Mouse (Mus musculus): ENCODE data around the gene Wbp2. TPM values are rescaled to one million over a fixed set of nuclear protein-coding genes. Genes with fewer than 3 reads are reported as not detected.

Wbp2 gene
- polyA plus RNA-seq, 1 experiment from 2014 or later: 121 TPM

- ATAC-seq (replicated peaks; ENCODE audit: insufficient number of reproducible peaks, insufficient read depth, low FRiP score, low read depth): no peak
- H3K9ac ChIP-seq: peak overlapping the region; percentile 83
- H3K4me2 ChIP-seq: peak overlapping the region; percentile 81
- H3K27me3 ChIP-seq: no peaks in the 10 kb centered on the region
- 41% methylated on average over 19 of the region's 19 CpGs for WGBS
- peaks cover 70% of the 10 kb centered on the region for H3K4me1 ChIP-seq (replicated peaks)
- peaks cover 10% of the 10 kb centered on the region for H3K36me3 ChIP-seq
- peak overlapping the region; percentile 85 for H3K4me3 ChIP-seq
- peak overlapping the region; percentile 96 for H3K27ac ChIP-seq
- no peaks in the 10 kb centered on the region for H3K9me3 ChIP-seq (replicated peaks)
Observed at GRCm38 (mm10) chr11:116107777-116108285, 21.0 kb upstream of the Wbp2 start.

DNA sequence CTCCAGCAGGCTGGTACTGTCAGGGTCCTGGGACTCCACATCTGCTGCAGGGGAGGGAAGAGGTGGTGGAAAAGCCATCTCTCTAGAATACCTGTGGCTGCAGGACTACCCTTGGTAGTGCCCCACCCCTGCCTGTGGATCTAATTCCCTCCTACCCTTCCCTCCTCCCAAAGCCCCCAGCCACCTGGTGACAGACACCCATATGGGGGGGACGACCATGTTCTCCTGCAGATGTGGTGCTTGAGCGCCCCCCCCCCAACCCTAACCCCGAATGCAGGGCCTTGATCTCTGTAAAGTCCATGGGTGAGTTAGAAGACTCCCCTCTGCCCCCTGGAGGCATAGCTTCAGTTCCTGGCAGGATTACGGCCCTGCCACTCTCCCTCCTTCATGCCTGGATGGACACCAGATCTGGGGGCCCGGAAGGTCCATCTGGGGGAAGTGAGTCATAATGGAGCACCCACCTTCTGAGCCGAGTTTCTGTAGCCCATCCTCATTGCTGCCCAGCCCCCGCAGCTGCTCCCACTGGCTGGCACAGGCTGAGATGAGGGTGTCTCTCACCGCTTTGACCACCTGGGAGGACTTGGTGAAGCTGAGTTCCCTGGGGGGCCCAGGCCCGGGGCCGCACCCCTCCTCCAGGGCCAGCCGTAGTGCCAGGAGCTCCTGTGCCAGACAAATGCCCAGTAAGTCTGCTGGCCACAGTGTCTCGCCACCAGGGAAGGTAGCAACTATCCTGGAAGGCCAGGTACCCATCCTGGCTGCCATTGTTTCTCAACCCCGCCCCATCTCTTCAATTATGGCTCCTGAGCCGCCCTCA, 20.4 kb upstream of the Wbp2 start:
- H3K36me3 ChIP-seq: peaks cover 10% of the 10 kb centered on the region
- H3K9me3 ChIP-seq (replicated peaks): no peaks in the 10 kb centered on the region
- no peaks in the 10 kb centered on the region for H3K27me3 ChIP-seq
- WGBS: 44% methylated on average over 14 of the region's 14 CpGs
- peaks cover 74% of the 10 kb centered on the region for H3K4me1 ChIP-seq (replicated peaks)
- peak overlapping the region; percentile 81 for H3K4me2 ChIP-seq
- no peak for ATAC-seq (replicated peaks; ENCODE audit: insufficient number of reproducible peaks, insufficient read depth, low FRiP score, low read depth)
- H3K9ac ChIP-seq: peak overlapping the region; percentile 83
- peak overlapping the region; percentile 85 for H3K4me3 ChIP-seq
- peak overlapping the region; percentile 96 for H3K27ac ChIP-seq

GRCm38 (mm10) chr11:116106154-116106962, 19.6 kb upstream of the Wbp2 start:
- WGBS: 37% methylated on average over 32 of the region's 32 CpGs
- H3K4me3 ChIP-seq: peak overlapping the region; percentile 85
- H3K36me3 ChIP-seq: peaks cover 10% of the 10 kb centered on the region
- no peak overlapping the region for H3K9ac ChIP-seq
- peak overlapping the region; percentile 96 for H3K27ac ChIP-seq
- no peak for ATAC-seq (replicated peaks; ENCODE audit: insufficient number of reproducible peaks, insufficient read depth, low FRiP score, low read depth)
- no peaks in the 10 kb centered on the region for H3K9me3 ChIP-seq (replicated peaks)
- H3K27me3 ChIP-seq: no peaks in the 10 kb centered on the region
- peaks cover 82% of the 10 kb centered on the region for H3K4me1 ChIP-seq (replicated peaks)
- peak overlapping the region; percentile 81 for H3K4me2 ChIP-seq

GRCm38 (mm10) chr11:116105065-116105464, 18.3 kb upstream of the Wbp2 start:
- H3K9ac ChIP-seq: no peak overlapping the region

GRCm38 (mm10) chr11:116104006-116104646, 17.3 kb upstream of the Wbp2 start:
- Histone ChIP-seq H3K27me3 (no peaks in the 10 kb centered on the region), H3K4me1 (replicated peaks) (peaks cover 92% of the 10 kb centered on the region), H3K36me3 (peaks cover 10% of the 10 kb centered on the region), H3K9me3 (replicated peaks) (no peaks in the 10 kb centered on the region), H3K9ac (peak overlapping the region; percentile 22), H3K4me2 (peak overlapping the region; percentile 30), H3K4me3 (no peak overlapping the region), H3K27ac (peak overlapping the region; percentile 96)
- 24% methylated on average over 14 of the region's 14 CpGs for WGBS
- ATAC-seq (replicated peaks; ENCODE audit: insufficient number of reproducible peaks, insufficient read depth, low FRiP score, low read depth): peak; percentile 72

More at GRCm38 (mm10) chr11:116105065-116105464, 18.3 kb upstream of the Wbp2 start:
- ATAC-seq (replicated peaks; ENCODE audit: insufficient number of reproducible peaks, insufficient read depth, low FRiP score, low read depth): no peak
- Histone ChIP-seq H3K4me1 (replicated peaks) (peaks cover 89% of the 10 kb centered on the region), H3K36me3 (peaks cover 10% of the 10 kb centered on the region), H3K27ac (peak overlapping the region; percentile 96), H3K27me3 (no peaks in the 10 kb centered on the region), H3K4me3 (no peak overlapping the region), H3K4me2 (no peak overlapping the region), H3K9me3 (replicated peaks) (no peaks in the 10 kb centered on the region)
- WGBS: 87% methylated on average over 2 of the region's 2 CpGs

DNA sequence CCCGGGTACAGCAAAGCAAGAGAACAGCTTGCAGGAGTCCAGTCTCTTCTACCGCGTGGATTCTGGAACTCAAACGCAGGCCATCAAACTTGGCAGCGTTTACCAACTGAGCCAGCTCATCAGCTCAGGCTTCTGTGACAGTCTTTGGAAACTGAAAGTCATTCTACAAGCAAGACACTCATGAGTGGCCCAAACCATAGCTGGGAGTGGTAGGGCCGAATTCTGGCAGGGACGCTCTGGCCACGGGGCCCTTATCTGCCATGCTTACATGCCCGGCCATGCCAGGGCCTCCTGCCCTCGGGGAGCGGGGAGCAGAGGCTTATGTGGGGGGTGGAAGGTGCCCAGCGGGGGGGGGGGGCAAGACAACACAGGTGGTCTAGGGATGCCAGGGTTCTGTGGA, 16.8 kb upstream of the Wbp2 start:
- Histone ChIP-seq H3K27ac (peak overlapping the region; percentile 96), H3K4me3 (no peak overlapping the region), H3K36me3 (peaks cover 10% of the 10 kb centered on the region), H3K4me1 (replicated peaks) (peaks cover 96% of the 10 kb centered on the region), H3K27me3 (no peaks in the 10 kb centered on the region), H3K4me2 (peak overlapping the region; percentile 30), H3K9me3 (replicated peaks) (no peaks in the 10 kb centered on the region), H3K9ac (0 out of 2 replicates have a peak overlapping the region, but pooled peaks have one; percentile 16)
- no peak for ATAC-seq (replicated peaks; ENCODE audit: insufficient number of reproducible peaks, insufficient read depth, low FRiP score, low read depth)
- WGBS: 40% methylated on average over 11 of the region's 12 CpGs

DNA sequence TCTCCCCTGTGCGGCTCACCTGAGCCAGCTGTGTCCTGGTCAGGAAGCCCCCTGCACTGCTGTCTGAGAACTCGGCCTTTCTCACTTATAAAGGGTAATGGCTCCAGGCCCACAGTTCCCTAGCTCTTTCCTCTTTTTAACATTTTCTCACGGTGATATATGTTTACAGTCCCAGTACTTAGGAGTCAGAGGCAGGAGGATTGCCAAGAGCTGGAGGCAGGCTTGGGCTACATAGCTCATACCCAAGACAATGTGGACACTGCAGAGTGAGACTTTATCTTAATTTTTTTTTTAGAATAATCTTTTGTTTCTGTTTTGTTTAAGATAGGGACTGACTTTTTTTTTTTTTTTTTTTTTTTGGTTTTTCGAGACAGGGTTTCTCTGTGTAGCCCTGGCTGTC, 15.7 kb upstream of the Wbp2 start:
- Histone ChIP-seq H3K4me1 (replicated peaks) (peaks cover 85% of the 10 kb centered on the region), H3K36me3 (peaks cover 10% of the 10 kb centered on the region), H3K27ac (peak overlapping the region; percentile 96), H3K9ac (peak overlapping the region; percentile 40; the same call in 1 of the 2 replicates), H3K27me3 (no peaks in the 10 kb centered on the region), H3K4me3 (no peak overlapping the region), H3K9me3 (replicated peaks) (no peaks in the 10 kb centered on the region), H3K4me2 (peak overlapping the region; percentile 12; the same call in 1 of the 2 replicates)
- 0 out of 2 replicates have a peak, but pooled peaks have one; percentile 28 for ATAC-seq (replicated peaks; ENCODE audit: insufficient number of reproducible peaks, insufficient read depth, low FRiP score, low read depth)
- WGBS: 52% methylated on average over 3 of the region's 4 CpGs

DNA sequence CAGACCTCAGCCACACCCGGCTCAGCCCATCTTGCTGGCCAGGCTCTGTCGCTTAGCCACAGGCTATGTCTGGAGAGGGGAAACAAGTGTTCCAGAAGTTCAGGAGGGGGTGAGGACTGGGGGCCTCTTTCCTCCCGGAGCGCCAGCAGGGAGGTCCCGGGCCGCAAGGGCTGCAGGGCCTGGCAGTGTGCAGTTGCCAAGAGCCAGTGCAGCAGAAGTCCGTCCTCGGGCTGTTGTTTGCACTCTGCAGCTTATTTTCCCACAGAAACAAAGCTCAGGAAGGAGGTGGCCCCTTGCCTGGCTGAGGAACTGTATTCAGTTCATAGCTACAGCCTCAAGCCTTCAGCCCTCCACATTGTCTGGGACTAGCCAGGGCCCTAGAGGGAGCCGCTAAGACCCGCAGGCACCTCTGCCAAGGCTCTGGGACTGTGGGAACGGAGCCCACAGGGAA, 15.2 kb upstream of the Wbp2 start:
- Histone ChIP-seq H3K9me3 (replicated peaks) (no peaks in the 10 kb centered on the region), H3K4me3 (no peak overlapping the region), H3K4me2 (peak overlapping the region; percentile 12; the same call in 1 of the 2 replicates), H3K27ac (peak overlapping the region; percentile 96), H3K27me3 (no peaks in the 10 kb centered on the region), H3K9ac (peak overlapping the region; percentile 40), H3K36me3 (peaks cover 10% of the 10 kb centered on the region), H3K4me1 (replicated peaks) (peaks cover 79% of the 10 kb centered on the region)
- 25% methylated on average over 11 of the region's 11 CpGs for WGBS
- peak; percentile 60 for ATAC-seq (replicated peaks; ENCODE audit: insufficient number of reproducible peaks, insufficient read depth, low FRiP score, low read depth)

GRCm38 (mm10) chr11:116100839-116101238, 14.0 kb upstream of the Wbp2 start:
- Histone ChIP-seq H3K27ac (peak overlapping the region; percentile 96), H3K27me3 (no peaks in the 10 kb centered on the region), H3K9me3 (replicated peaks) (no peaks in the 10 kb centered on the region), H3K4me2 (no peak overlapping the region), H3K4me1 (replicated peaks) (peaks cover 68% of the 10 kb centered on the region), H3K4me3 (no peak overlapping the region), H3K9ac (no peak overlapping the region; the same call in 1 of the 2 replicates), H3K36me3 (peaks cover 5% of the 10 kb centered on the region)
- no peak for ATAC-seq (replicated peaks; ENCODE audit: insufficient number of reproducible peaks, insufficient read depth, low FRiP score, low read depth)
- WGBS: 78% methylated on average over 7 of the region's 7 CpGs

DNA sequence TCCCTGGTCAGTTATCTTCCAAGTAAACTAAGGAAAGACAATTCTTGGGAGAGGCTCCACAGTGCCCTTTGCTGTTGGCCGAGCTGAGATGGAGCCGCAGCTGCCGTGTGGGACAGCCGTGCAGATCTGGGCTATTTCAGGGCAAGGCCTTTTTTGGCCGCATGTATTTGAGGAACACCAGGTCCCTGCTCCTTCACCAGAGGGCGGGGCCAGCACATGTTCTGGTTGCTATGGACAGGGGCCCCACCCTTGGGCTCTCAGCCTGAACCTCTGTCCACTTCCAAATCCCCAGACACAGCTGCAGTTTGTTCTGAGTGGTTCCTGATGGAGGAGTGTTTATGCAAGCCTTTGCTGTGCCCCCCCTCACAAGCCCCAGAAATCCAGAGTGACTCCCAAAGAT, 13.6 kb upstream of the Wbp2 start:
- ATAC-seq (replicated peaks; ENCODE audit: insufficient number of reproducible peaks, insufficient read depth, low FRiP score, low read depth): peak; percentile 30; the same call in 1 of the 2 replicates
- Histone ChIP-seq H3K27me3 (no peaks in the 10 kb centered on the region), H3K9ac (no peak overlapping the region), H3K36me3 (peaks cover under 1% of the 10 kb centered on the region), H3K27ac (peak overlapping the region; percentile 96), H3K4me1 (replicated peaks) (peaks cover 64% of the 10 kb centered on the region), H3K9me3 (replicated peaks) (no peaks in the 10 kb centered on the region), H3K4me2 (no peak overlapping the region), H3K4me3 (no peak overlapping the region)
- WGBS: 30% methylated on average over 6 of the region's 6 CpGs

Measured in heart, embryonic 15.5 days (tissue).